Mouse (Mus musculus): ENCODE data around the gene Stx5a. TPM values are rescaled to one million over a fixed set of nuclear protein-coding genes. Genes with fewer than 3 reads are reported as not detected.

The Stx5a gene
- polyA plus RNA-seq, 1 experiment from 2014 or later = 83.4 TPM

- no peaks in the 10 kb centered on the region for H3K9me3 ChIP-seq (ENCODE audit: control insufficient read depth)
- peak within 1 kb of the TSS; percentile 94 for H3K4me3 ChIP-seq (ENCODE audit: low read depth, low read length)
- ATAC-seq = peak; percentile 87
- no peaks in the 10 kb centered on the region for H3K27me3 ChIP-seq (replicated peaks; ENCODE audit: control insufficient read depth, insufficient read depth, low read length)
- peak within 1 kb of the TSS; percentile 71 for H3K9ac ChIP-seq (ENCODE audit: low read depth, low read length)
- peak within 1 kb of the TSS; percentile 95 for H3K4me2 ChIP-seq (replicated peaks; ENCODE audit: low read depth)
- WGBS = under 1% methylated on average over 32 of the region's 32 CpGs
- peak within 1 kb of the TSS; percentile 74 for H3K27ac ChIP-seq (ENCODE audit: low read depth, low read length)
- H3K4me1 ChIP-seq (replicated peaks; ENCODE audit: control insufficient read depth, insufficient read depth, low read length) = no peaks in the 10 kb centered on the region
- H3K36me3 ChIP-seq (ENCODE audit: control insufficient read depth, insufficient read depth) = peaks cover 27% of the 10 kb centered on the region
- TF ChIP-seq CTCF (IDR thresholded peaks at IDR 0.05; ENCODE audit: low read depth) = no peak
Measured at GRCm38 (mm10) chr19:8735389-8736159, 5.6 kb upstream of the Stx5a start, which contains the start of gene Wdr74. Wdr74 (plus strand) TSS chr19:8735827.

- Histone ChIP-seq H3K36me3 (ENCODE audit: control insufficient read depth, insufficient read depth) (peaks cover 27% of the 10 kb centered on the region), H3K27me3 (replicated peaks; ENCODE audit: control insufficient read depth, insufficient read depth, low read length) (no peaks in the 10 kb centered on the region), H3K4me1 (replicated peaks; ENCODE audit: control insufficient read depth, insufficient read depth, low read length) (no peaks in the 10 kb centered on the region), H3K4me2 (replicated peaks; ENCODE audit: low read depth) (peak overlapping the region; percentile 95), H3K27ac (ENCODE audit: low read depth, low read length) (peak overlapping the region; percentile 74), H3K4me3 (ENCODE audit: low read depth, low read length) (peak overlapping the region; percentile 94), H3K9me3 (ENCODE audit: control insufficient read depth) (no peaks in the 10 kb centered on the region), H3K9ac (ENCODE audit: low read depth, low read length) (peak overlapping the region; percentile 71)
- no peak for TF ChIP-seq CTCF (IDR thresholded peaks at IDR 0.05; ENCODE audit: low read depth)
- ATAC-seq = peak; percentile 38; the same call in 1 of the 2 replicates
- WGBS = 1% methylated on average over 11 of the region's 11 CpGs
Measured at GRCm38 (mm10) chr19:8736160-8736467, 5.1 kb upstream of the Stx5a start.

- no peak for ATAC-seq
- Histone ChIP-seq H3K27ac (ENCODE audit: low read depth, low read length) (no peak overlapping the region), H3K9ac (ENCODE audit: low read depth, low read length) (no peak overlapping the region), H3K36me3 (ENCODE audit: control insufficient read depth, insufficient read depth) (peaks cover 35% of the 10 kb centered on the region), H3K27me3 (replicated peaks; ENCODE audit: control insufficient read depth, insufficient read depth, low read length) (no peaks in the 10 kb centered on the region), H3K4me2 (replicated peaks; ENCODE audit: low read depth) (no peak overlapping the region), H3K9me3 (ENCODE audit: control insufficient read depth) (no peaks in the 10 kb centered on the region), H3K4me1 (replicated peaks; ENCODE audit: control insufficient read depth, insufficient read depth, low read length) (0 out of 2 replicates have a peak, but pooled peaks cover 5% of the 10 kb centered on the region), H3K4me3 (ENCODE audit: low read depth, low read length) (no peak overlapping the region)
- TF ChIP-seq CTCF (IDR thresholded peaks at IDR 0.05; ENCODE audit: low read depth) = no peak
- WGBS = 89% methylated on average over 7 of the region's 7 CpGs
Measured at GRCm38 (mm10) chr19:8738911-8739310, 2.3 kb upstream of the Stx5a start.

GRCm38 (mm10) chr19:8739646-8740045 lies 1.6 kb upstream of the Stx5a start:
- Histone ChIP-seq H3K4me2 (replicated peaks; ENCODE audit: low read depth) (no peak overlapping the region), H3K4me1 (replicated peaks; ENCODE audit: control insufficient read depth, insufficient read depth, low read length) (0 out of 2 replicates have a peak, but pooled peaks cover 5% of the 10 kb centered on the region), H3K9ac (ENCODE audit: low read depth, low read length) (no peak overlapping the region), H3K36me3 (ENCODE audit: control insufficient read depth, insufficient read depth) (peaks cover 39% of the 10 kb centered on the region), H3K27ac (ENCODE audit: low read depth, low read length) (no peak overlapping the region), H3K27me3 (replicated peaks; ENCODE audit: control insufficient read depth, insufficient read depth, low read length) (no peaks in the 10 kb centered on the region), H3K4me3 (ENCODE audit: low read depth, low read length) (no peak overlapping the region), H3K9me3 (ENCODE audit: control insufficient read depth) (no peaks in the 10 kb centered on the region)
- TF ChIP-seq CTCF (IDR thresholded peaks at IDR 0.05; ENCODE audit: low read depth) = no peak
- ATAC-seq = no peak
- 90% methylated on average over 6 of the region's 6 CpGs for WGBS

GRCm38 (mm10) chr19:8740603-8741002 lies 610 bp upstream of the Stx5a start, which contains the start of gene 1700092M07Rik:
1700092M07Rik (plus strand) TSS chr19:8740718.
- no peaks in the 10 kb centered on the region for H3K27me3 ChIP-seq (replicated peaks; ENCODE audit: control insufficient read depth, insufficient read depth, low read length)
- H3K9ac ChIP-seq (ENCODE audit: low read depth, low read length) = peak within 1 kb of the TSS; percentile 91
- peak within 1 kb of the TSS; percentile 83 for H3K4me3 ChIP-seq (ENCODE audit: low read depth, low read length)
- H3K4me1 ChIP-seq (replicated peaks; ENCODE audit: control insufficient read depth, insufficient read depth, low read length) = 0 out of 2 replicates have a peak, but pooled peaks cover 5% of the 10 kb centered on the region
- peak within 1 kb of the TSS; percentile 93 for H3K27ac ChIP-seq (ENCODE audit: low read depth, low read length)
- TF ChIP-seq CTCF (IDR thresholded peaks at IDR 0.05; ENCODE audit: low read depth) = no peak
- no peaks in the 10 kb centered on the region for H3K9me3 ChIP-seq (ENCODE audit: control insufficient read depth)
- WGBS = 61% methylated on average over 14 of the region's 14 CpGs
- H3K4me2 ChIP-seq (replicated peaks; ENCODE audit: low read depth) = peak within 1 kb of the TSS; percentile 80
- H3K36me3 ChIP-seq (ENCODE audit: control insufficient read depth, insufficient read depth) = peaks cover 48% of the 10 kb centered on the region
- ATAC-seq = no peak

GRCm38 (mm10) chr19:8742176-8742575 lies 963 bp downstream of the Stx5a start:
- Histone ChIP-seq H3K4me1 (replicated peaks; ENCODE audit: control insufficient read depth, insufficient read depth, low read length) (0 out of 2 replicates have a peak, but pooled peaks cover 5% of the 10 kb centered on the region), H3K27me3 (replicated peaks; ENCODE audit: control insufficient read depth, insufficient read depth, low read length) (no peaks in the 10 kb centered on the region), H3K9me3 (ENCODE audit: control insufficient read depth) (no peaks in the 10 kb centered on the region), H3K4me3 (ENCODE audit: low read depth, low read length) (peak overlapping the region; percentile 83), H3K9ac (ENCODE audit: low read depth, low read length) (peak overlapping the region; percentile 91), H3K4me2 (replicated peaks; ENCODE audit: low read depth) (peak overlapping the region; percentile 80), H3K27ac (ENCODE audit: low read depth, low read length) (peak overlapping the region; percentile 93), H3K36me3 (ENCODE audit: control insufficient read depth, insufficient read depth) (peaks cover 62% of the 10 kb centered on the region)
- 5% methylated on average over 14 of the region's 14 CpGs for WGBS
- no peak for ATAC-seq
- TF ChIP-seq CTCF (IDR thresholded peaks at IDR 0.05; ENCODE audit: low read depth) = no peak

All from intestine, postnatal 0 days (tissue).